Mouse (Mus musculus): Measurements from ENCODE around the gene Smim23.

Gene Smim23

GRCm38 (mm10) chr11:32824505-32824904 is at the start of gene Smim23:
Smim23 (minus strand) TSS chr11:32824605.
- no peak for DNase-seq (ENCODE audit: low spot score)

- no peak for DNase-seq (ENCODE audit: low spot score)
These were observed 44.4 kb upstream of the Smim23 start for GRCm38 (mm10) chr11:32868619-32869383.

DNA sequence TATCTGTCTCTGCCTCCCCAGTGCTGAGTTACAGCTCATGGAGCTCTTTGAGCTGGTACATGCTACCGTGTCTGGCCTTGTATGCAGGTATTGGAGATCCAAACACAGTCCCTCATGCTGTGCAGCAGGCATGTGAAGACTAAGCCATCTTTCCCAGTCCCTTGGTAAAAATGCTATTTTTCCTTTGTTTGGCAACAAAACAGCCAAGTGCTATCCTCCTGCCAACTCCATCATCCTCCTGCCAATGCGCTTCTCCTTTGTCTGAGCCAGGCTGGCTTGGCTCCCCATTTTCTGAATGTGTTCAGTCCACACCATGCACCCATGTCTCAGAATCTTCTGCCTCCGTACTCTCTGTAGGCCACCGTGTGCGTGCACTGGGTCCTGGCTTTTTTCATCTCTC is 40.2 kb upstream of the Smim23 start:
- DNase-seq (ENCODE audit: low spot score) = no peak

DNA sequence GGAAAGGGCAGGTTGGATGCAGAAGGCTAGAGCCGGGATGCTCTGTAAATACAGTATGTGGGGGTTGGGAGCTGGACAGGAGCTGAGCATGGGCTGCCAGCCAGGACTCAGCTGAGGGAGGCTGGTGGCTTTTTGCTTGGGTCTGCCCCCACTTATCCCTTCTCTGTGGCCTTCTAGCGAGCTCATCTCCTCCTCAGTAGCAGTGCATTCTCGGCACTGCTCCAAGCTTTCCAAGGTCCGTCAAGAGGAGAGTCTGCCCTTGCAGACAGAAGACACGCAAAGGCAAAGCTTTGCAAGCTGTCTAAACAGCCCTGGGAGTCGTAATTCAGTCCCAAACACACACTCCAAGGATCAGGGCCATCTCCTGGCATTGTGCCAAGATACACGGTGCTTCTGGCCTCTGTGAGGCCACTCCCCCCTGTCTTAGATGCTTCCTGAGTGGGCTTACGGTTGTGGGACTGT is 33.0 kb upstream of the Smim23 start:
- DNase-seq (ENCODE audit: low spot score) = no peak

DNA sequence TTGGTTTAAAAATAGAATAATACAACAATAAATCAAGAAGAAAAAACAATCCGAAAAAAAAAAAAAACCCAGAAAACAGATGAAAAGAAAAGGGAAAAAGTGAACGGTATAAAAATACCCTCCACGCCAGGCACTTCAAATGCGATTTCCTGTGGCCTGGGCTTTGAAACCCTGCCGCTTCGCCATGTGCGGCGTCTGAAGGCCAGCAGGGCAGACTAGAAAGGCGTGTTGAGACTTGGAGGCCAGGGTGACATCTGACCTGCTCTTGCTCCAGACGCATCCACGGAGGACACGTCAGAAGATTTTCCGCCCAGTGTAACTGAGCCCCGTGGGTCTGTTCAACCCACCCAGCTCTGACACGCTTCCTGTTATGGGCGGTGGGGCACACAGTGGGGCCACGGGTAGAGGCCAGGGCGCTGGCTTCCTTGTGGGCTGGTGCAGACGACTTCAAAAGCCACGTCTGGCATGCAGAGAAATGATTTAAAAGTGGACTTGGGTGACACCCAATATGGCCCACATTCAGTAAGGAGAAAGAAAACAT is 22.3 kb upstream of the Smim23 start:
- no peak for DNase-seq (ENCODE audit: low spot score)

GRCm38 (mm10) chr11:32841169-32841568 is 16.8 kb upstream of the Smim23 start:
- no peak for DNase-seq (ENCODE audit: low spot score)

- DNase-seq (ENCODE audit: low spot score) = no peak
These were observed 15.9 kb upstream of the Smim23 start for GRCm38 (mm10) chr11:32840256-32840655.

DNA sequence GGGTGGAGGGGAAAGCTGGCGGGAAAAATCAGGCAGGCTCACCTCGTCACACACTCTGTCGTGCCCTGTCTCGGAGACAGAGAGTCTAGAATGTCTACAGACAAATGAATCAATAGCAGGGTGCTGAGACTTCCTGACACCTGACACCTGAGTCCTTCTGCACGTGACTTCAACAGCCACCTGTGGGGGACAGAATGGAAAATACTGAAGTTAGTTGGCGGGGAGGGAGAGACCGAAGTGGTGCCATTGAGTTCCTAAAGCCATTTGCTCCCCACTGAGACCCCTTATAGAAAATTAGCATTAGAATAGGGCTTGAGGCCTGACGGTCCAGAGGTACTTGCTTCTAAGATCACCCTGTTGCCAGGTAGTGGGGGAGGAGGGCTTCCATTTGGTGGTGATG is 10.6 kb upstream of the Smim23 start:
- no peak for DNase-seq (ENCODE audit: low spot score)

DNA sequence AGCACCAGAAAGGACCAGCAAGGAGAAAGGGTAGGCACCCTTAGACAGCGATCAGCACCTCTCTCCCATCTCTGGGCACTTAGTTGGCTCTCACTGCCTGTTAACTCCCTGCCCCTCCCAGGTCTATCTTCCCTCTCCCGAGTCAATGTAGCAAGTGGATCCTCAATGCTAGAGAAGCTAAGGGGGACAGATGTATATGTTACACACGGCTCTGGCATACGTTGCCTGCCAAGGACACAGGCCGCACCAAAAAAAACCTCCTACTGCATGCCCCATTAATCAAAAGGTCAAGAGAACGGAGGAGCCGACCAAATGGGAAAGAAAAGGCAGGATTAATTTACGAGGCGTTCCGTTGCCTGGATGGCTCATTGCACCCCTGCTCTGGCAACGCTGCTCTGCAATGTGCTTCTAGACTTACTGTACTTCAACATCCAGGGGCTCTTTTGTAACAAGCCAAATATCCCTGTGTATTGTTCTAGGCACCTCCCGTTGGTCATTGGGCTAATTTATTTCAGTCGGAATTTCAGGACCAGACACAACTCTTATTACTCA is 10.0 kb upstream of the Smim23 start:
- DNase-seq (ENCODE audit: low spot score) = no peak

DNA sequence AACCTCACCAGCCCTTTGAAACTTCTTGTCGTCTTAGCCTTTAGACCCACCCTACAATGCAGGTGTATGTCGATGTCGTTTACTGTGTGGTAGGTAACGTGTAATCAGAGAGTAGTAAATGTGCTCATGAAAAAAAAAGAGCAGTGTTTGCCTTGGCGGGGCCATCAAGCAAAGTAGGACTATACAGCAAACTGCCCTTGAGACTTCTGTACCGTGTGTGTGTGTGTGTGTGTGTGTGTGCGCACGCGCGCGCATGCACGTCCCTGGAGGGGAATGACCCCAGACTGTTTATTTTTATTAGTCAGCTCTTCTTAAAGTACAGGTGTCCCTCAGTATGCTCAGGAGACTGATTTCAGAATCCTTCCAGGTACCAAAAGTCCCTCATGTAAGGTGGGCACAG is 6.8 kb downstream of the Smim23 start:
- no peak for DNase-seq (ENCODE audit: low spot score)

DNA sequence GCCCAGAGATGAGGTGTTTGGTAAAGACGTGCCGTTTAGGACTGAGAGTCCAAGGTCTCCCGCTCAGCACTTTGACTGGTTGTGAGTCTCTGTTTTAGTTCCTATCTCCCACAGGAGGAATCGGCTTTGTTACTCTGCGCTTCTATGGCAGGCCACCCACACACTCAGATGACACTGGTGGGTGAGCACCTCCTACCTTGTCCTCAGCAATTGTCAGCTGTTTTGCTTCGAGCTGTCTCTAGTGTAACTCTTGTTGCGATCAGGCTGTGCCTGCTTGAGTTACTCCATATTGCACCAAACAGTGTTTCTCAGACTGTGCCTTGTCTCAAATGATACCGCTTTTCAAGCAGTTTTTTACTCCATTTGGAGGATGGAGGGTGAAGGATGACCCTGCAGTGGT is 10.1 kb downstream of the Smim23 start:
- DNase-seq (ENCODE audit: low spot score) = no peak

DNA sequence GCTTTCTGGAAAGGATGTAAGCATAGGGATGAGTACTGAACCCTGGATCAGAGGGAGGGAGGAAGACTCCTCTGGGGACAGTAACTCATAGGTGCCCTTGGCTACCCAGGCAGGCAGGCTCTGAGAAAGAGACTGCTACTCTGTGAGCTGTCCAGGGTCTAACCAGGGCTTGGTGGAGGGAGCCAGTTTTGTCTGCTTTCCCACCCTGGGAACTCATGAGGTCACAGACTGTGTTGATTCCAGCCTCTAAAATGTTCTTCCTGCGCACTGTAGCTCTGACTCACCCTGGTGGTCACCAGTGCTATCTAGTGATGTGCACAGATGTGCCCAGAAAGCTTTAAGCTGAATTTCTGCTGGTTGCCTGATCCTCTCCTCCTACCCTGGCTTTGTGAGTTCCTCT is 15.3 kb downstream of the Smim23 start:
- no peak for DNase-seq (ENCODE audit: low spot score)

GRCm38 (mm10) chr11:32805958-32806357 is 18.4 kb downstream of the Smim23 start:
- no peak for DNase-seq (ENCODE audit: low spot score)

DNA sequence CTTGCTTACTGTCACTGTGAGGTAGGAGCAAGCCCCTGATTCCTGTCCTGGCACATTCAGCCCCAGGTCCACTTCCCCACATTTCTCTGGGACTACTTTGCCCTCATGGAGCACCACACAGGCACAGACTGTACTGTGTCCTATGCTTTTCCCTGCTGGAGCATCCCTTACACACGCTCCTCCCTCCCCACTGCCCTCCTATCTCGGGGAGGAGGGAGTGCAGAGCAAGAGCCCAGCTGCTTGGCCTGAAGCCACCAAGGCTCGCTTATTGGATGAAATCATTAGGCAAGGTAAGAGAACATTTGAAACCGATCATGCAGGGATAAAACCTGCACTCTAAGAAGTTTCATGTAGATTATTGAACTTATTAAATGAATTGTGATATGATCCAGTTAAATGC is 20.7 kb downstream of the Smim23 start:
- no peak for DNase-seq (ENCODE audit: low spot score)

DNA sequence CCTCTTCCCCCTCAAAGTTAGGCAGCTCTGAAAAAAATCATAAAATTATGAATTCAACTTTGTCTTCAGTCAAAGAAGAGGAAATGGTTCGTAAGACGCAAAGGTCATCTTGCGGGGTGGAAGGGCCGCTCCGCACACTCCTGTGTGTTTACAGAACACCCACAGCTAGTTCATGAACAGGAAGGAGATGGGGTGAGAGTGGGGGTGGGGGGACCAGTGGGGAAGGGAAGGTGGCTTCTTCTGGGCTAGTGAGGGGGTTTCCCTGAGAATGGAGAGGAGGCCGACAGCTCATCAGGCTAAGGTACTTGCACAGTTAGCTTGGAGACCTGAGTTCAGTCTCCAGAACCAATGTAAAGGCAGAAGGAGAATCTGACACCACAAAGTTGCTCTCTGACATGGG is 22.7 kb downstream of the Smim23 start:
- DNase-seq (ENCODE audit: low spot score) = no peak

DNA sequence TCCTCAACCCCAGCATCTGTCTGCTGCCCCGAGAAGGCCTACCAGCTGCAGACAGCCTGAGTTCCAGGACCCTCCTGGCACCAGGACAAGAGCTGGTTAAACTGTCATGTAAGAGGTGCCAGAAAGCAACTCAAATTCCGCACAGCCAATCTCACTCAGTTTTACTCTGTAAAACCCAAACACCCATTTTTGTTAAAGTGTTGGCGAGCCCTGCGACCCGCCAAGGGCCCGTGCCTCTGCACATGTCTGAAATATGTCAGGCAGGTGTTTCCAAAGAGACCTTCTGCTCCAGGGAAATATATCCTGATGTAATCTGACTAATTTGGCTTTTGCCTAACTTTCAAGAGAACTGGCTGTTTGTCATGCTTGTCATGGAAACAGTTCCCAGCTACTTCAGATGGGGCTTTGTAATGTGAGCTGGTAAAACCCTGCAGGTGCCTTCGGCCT is 23.5 kb downstream of the Smim23 start:
- no peak for DNase-seq (ENCODE audit: low spot score)

- DNase-seq (ENCODE audit: low spot score) = no peak
These were observed 26.0 kb downstream of the Smim23 start for GRCm38 (mm10) chr11:32798445-32798844.

DNA sequence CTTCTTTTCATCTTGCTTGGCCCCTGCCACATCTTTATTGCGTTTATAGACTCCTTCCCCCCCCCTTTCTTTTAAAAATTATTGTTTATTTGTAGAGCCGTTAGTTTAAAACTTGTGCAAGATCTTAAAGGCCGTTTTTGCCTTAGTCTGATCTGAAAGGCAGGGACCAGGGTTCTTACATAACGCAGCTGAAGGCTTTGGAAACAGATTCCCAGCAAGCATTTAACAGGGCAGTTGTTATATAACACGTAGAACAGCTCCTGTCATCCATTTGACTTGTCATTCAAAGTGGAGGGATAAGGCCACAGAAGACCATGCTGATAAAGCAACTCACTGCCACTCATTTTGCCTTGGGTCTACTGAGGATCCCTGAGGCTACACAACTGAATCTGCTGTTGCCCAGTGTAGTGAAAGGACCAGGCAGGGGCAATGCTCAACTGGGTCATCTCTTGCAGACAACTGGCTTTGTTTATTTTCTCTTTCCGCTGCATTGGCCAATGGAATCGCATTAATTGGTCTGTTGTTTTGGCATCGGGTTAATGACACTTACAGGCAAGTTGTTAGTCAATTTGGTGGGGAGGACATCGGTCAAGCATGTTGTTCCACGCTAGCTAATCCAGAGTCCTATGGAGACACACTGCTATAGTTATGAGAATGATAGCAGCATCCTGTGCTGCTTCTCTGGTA is 29.5 kb downstream of the Smim23 start:
- no peak for DNase-seq (ENCODE audit: low spot score)

GRCm38 (mm10) chr11:32786201-32786600 is 38.2 kb downstream of the Smim23 start:
- no peak for DNase-seq (ENCODE audit: low spot score)

DNA sequence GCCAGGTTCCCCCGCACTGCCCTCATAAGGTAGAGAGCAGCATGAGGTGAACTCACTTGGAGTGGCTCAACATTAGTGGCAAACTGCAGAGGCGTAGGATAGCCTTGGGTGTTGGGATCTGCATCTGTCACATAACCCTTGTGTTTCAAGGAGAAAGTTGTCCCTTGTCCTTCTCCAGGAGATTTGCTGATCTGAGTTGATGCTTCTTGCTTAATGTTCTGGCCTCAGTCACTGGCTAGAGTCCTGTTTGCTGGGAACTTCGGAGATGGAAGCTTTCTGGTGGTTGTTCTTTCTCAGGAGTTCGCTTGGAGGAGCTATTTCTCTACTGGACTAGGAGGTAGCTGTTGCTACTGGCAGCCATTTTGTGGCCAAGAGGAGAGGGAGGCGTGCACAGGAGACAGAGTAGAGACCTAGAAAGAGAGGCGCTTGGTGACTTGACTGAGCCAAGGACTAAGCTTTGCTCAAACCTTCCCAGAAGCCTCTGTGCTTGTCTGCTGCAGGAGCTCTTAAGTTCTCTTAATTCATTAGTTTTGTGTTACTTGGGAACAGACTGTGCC is 38.7 kb downstream of the Smim23 start:
- no peak for DNase-seq (ENCODE audit: low spot score)

DNA sequence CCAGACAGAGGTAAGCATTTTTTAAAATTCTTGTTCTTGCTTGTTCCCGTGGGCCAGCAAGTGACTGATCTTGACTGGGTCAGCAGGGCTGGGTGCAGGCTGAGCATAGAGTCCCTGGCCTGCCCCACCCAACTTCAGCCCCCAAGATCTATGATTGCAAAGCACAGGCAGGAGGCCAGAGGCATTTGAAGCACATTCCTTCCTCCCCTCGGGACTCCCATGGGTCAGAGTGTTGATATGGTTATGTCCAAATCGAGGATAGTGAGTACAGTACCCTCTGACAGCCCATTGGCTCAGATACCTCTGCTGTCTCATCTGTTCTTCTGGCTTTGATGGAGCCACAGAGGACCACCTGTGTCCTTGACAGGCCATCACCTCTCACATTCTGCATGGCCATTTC is 41.7 kb downstream of the Smim23 start:
- no peak for DNase-seq (ENCODE audit: low spot score)

DNA sequence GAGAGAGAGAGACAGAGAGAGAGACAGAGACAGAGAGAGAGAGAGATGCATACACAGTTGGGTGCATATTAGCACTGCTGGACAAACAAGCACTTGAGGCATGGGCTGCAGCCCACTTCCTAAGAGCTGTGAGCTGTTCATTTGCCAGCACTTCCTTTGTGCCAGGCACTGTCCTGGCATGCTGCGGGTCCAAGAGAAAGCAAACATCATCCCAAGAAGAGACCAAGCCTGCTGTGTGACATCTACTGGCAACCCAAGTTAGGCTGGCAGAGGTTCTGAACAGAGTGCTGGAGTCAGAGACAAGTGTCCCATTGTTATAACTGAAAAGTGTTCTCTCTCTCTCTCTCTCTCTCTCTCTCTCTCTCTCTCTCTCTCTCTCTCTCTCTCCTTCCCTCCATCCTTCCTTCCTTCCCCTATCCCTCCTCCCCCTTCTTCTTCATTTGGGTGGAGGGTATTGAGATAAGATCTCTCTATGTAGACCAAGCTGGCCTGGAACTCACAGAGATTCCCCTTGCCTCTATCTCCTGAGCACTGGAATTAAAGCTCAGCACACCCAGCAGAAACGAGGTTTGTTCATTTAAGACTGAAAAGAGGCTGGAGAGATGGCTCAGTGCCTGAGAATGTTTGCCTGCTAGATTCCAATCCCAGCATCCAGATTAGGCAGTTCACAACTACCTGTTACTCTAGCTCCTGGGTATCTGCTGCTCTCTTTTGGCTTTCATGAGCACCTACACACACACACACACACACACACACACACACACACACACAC is 42.6 kb downstream of the Smim23 start:
- no peak for DNase-seq (ENCODE audit: low spot score)

All from urinary bladder, postnatal 10 days (tissue).